Mouse (Mus musculus) midbrain, postnatal 0 days (tissue): ENCODE measurements at regions not wholly inside any gene's neighbourhood (a gene's known extent, or its start where the extent isn't known, plus 50 kb on each side); places are given as distances from the start of the nearest gene placed in this dataset.

Experiments used
- ATAC-seq: fragments of 200-750 bp; cut with Nextera tagmentation; 2 replicates; pipeline ENCODE4 v1.8.0; 2017; ENCODE audit warnings: moderate number of reproducible peaks, mild to moderate bottlenecking, moderate TSS enrichment, moderate library complexity; ENCODE audit not compliant: low FRiP score
- DNase-seq: peaks from one replicate; pipeline ENCODE4 v3.0.0-alpha.2; 2015; ENCODE audit warnings: low spot score
- H3K27ac ChIP-seq: fragments of 300-500 bp; sonication (generic); 2 replicates; pipeline ENCODE4 v1.5.1; 2014; ENCODE audit warnings: low read depth, mild to moderate bottlenecking, low read length, mixed read lengths
- H3K27me3 ChIP-seq: fragments of 300-500 bp; sonication (generic); 2 replicates; pipeline ENCODE4 v1.6.1; 2014; ENCODE audit warnings: low read length, control low read depth, mixed read lengths; ENCODE audit not compliant: insufficient read depth
- H3K36me3 ChIP-seq: fragments of 300-500 bp; sonication (generic); 2 replicates; pipeline ENCODE4 v1.6.1; 2014; ENCODE audit warnings: low read length, control low read depth, mixed read lengths; ENCODE audit not compliant: insufficient read depth
- H3K4me1 ChIP-seq: fragments of 300-500 bp; sonication (generic); 2 replicates; pipeline ENCODE4 v1.6.1; 2014; ENCODE audit warnings: mild to moderate bottlenecking, control low read depth, antibody characterized with exemption, low read length, mixed read lengths; ENCODE audit not compliant: insufficient read depth
- H3K4me2 ChIP-seq: fragments of 300-500 bp; sonication (generic); 2 replicates; pipeline ENCODE4 v1.6.1; 2014; ENCODE audit warnings: low read depth, mild to moderate bottlenecking, low read length, mixed read lengths; ENCODE audit not compliant: poor library complexity, severe bottlenecking
- H3K4me3 ChIP-seq: fragments of 300-500 bp; sonication (generic); 2 replicates; pipeline ENCODE4 v1.5.1; 2014; ENCODE audit warnings: low read depth, mild to moderate bottlenecking, low read length, moderate library complexity
- H3K9ac ChIP-seq: fragments of 300-500 bp; sonication (generic); replicated peaks from 2 replicates; pipeline ENCODE4 v1.6.1; 2014; ENCODE audit warnings: mild to moderate bottlenecking, low read length, moderate library complexity, mixed read lengths; ENCODE audit not compliant: poor library complexity, severe bottlenecking
- H3K9me3 ChIP-seq: fragments of 300-500 bp; sonication (generic); 2 replicates; pipeline ENCODE4 v1.6.1; 2016; ENCODE audit warnings: low read length, control low read depth
- CTCF ChIP-seq: IDR thresholded peaks from 2 replicates; pipeline ENCODE4 v1.5.1; 2016; ENCODE audit warnings: antibody characterized with exemption, mild to moderate bottlenecking
- WGBS: fragments of 180-500 bp; shearing (Covaris S2); extraction: QIAGEN DNeasy Blood & Tissue Kit; methylation state at CpG from one replicate; pipeline ENCODE4 v1.1.7; 2014; 5-methylcytosine and 5-hydroxymethylcytosine counted together

- no peaks in the 10 kb centered on the region for H3K27me3 ChIP-seq
- H3K9ac ChIP-seq, result no peak overlapping the region
- no peak for TF ChIP-seq CTCF
- H3K4me2 ChIP-seq, result no peak overlapping the region
- DNase-seq (no peak), ATAC-seq (no peak)
- H3K27ac ChIP-seq, result no peak overlapping the region
- H3K4me3 ChIP-seq, result no peak overlapping the region
- H3K4me1 ChIP-seq, result no peaks in the 10 kb centered on the region
- H3K9me3 ChIP-seq, result no peaks in the 10 kb centered on the region
- 78% methylated on average over 4 of the region's 4 CpGs for WGBS
- no peaks in the 10 kb centered on the region for H3K36me3 ChIP-seq
These were observed 119.5 kb downstream of the Hlx start for GRCm38 (mm10) chr1:184612880-184613279.

GRCm38 (mm10) chr1:184608938-184609337 is 123.5 kb downstream of the Hlx start:
- ATAC-seq (no peak), DNase-seq (no peak)
- H3K4me2 ChIP-seq, result no peak overlapping the region
- H3K36me3 ChIP-seq, result no peaks in the 10 kb centered on the region
- no peaks in the 10 kb centered on the region for H3K27me3 ChIP-seq
- no peak for TF ChIP-seq CTCF
- no peak overlapping the region for H3K27ac ChIP-seq
- WGBS, result 43% methylated on average over 5 of the region's 5 CpGs
- no peak overlapping the region for H3K9ac ChIP-seq
- no peak overlapping the region for H3K4me3 ChIP-seq
- no peaks in the 10 kb centered on the region for H3K4me1 ChIP-seq
- H3K9me3 ChIP-seq, result no peaks in the 10 kb centered on the region

- no peak for ATAC-seq
- 88% methylated on average over 2 of the region's 2 CpGs for WGBS
These were observed 124.1 kb downstream of the Hlx start for GRCm38 (mm10) chr1:184608338-184608737.

DNA sequence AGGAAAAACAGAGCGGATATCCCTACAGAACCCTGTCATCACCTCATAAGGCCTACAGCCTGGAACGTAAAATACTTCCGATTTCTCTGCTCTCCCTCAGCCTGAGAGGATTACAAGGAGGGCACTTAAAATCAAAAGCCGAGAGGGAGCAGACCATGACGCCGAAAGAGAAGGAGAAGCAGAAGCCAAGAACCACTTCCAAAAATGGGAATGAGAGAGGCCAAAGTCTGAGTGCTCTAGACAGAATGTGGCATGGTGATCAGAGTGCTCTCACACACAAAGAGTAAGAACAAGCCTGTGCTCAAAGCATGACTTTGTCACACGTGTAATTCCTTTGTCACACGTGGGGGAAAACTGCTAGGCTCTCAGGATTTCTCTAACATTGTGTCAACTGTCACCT is 125.9 kb downstream of the Hlx start:
- Histone ChIP-seq H3K4me3 (no peak overlapping the region), H3K9me3 (no peaks in the 10 kb centered on the region), H3K9ac (no peak overlapping the region), H3K27ac (no peak overlapping the region), H3K4me1 (no peaks in the 10 kb centered on the region), H3K27me3 (no peaks in the 10 kb centered on the region), H3K4me2 (no peak overlapping the region), H3K36me3 (no peaks in the 10 kb centered on the region)
- DNase-seq (no peak), ATAC-seq (no peak)
- TF ChIP-seq CTCF, result no peak
- 79% methylated on average over 8 of the region's 8 CpGs for WGBS

More at GRCm38 (mm10) chr1:184608338-184608737, 124.1 kb downstream of the Hlx start:
- no peak for DNase-seq
- H3K4me3 ChIP-seq, result no peak overlapping the region
- no peak overlapping the region for H3K4me2 ChIP-seq
- H3K27ac ChIP-seq, result no peak overlapping the region
- no peaks in the 10 kb centered on the region for H3K4me1 ChIP-seq
- no peaks in the 10 kb centered on the region for H3K36me3 ChIP-seq
- H3K27me3 ChIP-seq, result no peaks in the 10 kb centered on the region
- no peaks in the 10 kb centered on the region for H3K9me3 ChIP-seq
- TF ChIP-seq CTCF, result no peak
- no peak overlapping the region for H3K9ac ChIP-seq

- no peak for ATAC-seq
- DNase-seq, result no peak
- TF ChIP-seq CTCF, result no peak
- 85% methylated on average over 7 of the region's 7 CpGs for WGBS
- no peaks in the 10 kb centered on the region for H3K4me1 ChIP-seq
- no peaks in the 10 kb centered on the region for H3K9me3 ChIP-seq
- no peaks in the 10 kb centered on the region for H3K36me3 ChIP-seq
- no peak overlapping the region for H3K27ac ChIP-seq
- H3K4me2 ChIP-seq, result no peak overlapping the region
- H3K9ac ChIP-seq, result no peak overlapping the region
- no peak overlapping the region for H3K4me3 ChIP-seq
- H3K27me3 ChIP-seq, result no peaks in the 10 kb centered on the region
These were observed 126.8 kb downstream of the Hlx start for GRCm38 (mm10) chr1:184605666-184606065.

GRCm38 (mm10) chr1:184603136-184603535 is 129.3 kb downstream of the Hlx start:
- Histone ChIP-seq H3K9ac (no peak overlapping the region), H3K4me3 (no peak overlapping the region), H3K36me3 (no peaks in the 10 kb centered on the region), H3K4me2 (no peak overlapping the region), H3K4me1 (no peaks in the 10 kb centered on the region), H3K27me3 (no peaks in the 10 kb centered on the region), H3K27ac (no peak overlapping the region), H3K9me3 (no peaks in the 10 kb centered on the region)
- DNase-seq (no peak), ATAC-seq (no peak)
- no peak for TF ChIP-seq CTCF
- 90% methylated on average over 6 of the region's 6 CpGs for WGBS
